Mouse (Mus musculus) G1E (cell line): ENCODE results near the gene Tas2r108.

Experiments used
- CTCF ChIP-seq: IDR thresholded peaks from 2 replicates; pipeline ENCODE4 v1.5.1; 2012; ENCODE audit warnings: low read depth, low read length, inconsistent platforms, mixed read lengths
- GATA1 ChIP-seq: IDR thresholded peaks from 2 replicates; pipeline ENCODE4 v1.6.1; 2012; ENCODE audit warnings: borderline replicate concordance, low read length, inconsistent platforms, mixed read lengths
- GATA2 ChIP-seq: IDR thresholded peaks from 2 replicates; pipeline ENCODE4 v1.6.1; 2012; ENCODE audit warnings: low read depth, low read length, inconsistent platforms, borderline replicate concordance
- TAL1 ChIP-seq: conservative IDR thresholded peaks from 2 replicates; pipeline ENCODE4 v1.6.1; 2012; ENCODE audit warnings: low read depth, low read length, inconsistent platforms, mixed read lengths

DNA sequence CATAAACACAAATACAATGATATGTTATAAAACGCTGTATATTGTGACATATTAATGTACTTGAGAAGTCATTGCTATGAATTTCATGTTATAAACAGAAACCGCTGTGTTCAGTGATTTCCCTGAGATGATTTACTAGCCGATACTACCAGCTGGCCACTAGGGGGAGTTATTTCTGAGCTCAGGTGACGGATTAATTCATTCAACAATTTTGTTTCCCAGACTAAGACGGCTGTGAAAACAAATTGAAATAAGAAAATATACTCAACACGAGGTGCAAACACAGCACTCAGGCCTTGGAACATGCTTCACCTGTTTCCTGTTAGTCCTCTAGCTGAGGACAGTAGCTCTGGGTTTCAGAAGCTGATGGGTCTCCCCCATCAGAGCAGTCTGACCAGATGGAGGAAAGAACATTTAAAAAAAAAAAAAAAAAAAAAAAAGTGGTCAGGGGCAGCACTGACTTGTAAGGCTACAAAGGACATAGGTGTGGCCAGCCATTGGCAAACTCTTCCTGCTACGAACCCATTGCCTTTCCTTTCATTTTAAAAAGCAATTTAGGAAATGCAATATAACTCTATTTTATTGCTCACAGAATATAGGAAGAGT lies 38.8 kb upstream of the Tas2r108 start:
- TF ChIP-seq GATA1, result no peak
- TF ChIP-seq CTCF, result peak; percentile 63
- TF ChIP-seq TAL1, result no peak
- no peak for TF ChIP-seq GATA2
